Mouse (Mus musculus): ENCODE results near the gene Nckap5. TPM values are rescaled to one million over a fixed set of nuclear protein-coding genes. Genes with fewer than 3 reads are reported as not detected.

The Nckap5 gene
- 4.1 and 4.8 TPM in 2 replicates for polyA plus RNA-seq (2015; fragmentation: Nextera tagmentation; extraction: Ambion mirVana)

- no peaks in the 10 kb centered on the region for H3K9me3 ChIP-seq (replicated peaks; ENCODE audit: control insufficient read depth, low read length)
- WGBS, result 1% methylated on average over 35 of the region's 35 CpGs
- peak; percentile 71 for ATAC-seq (ENCODE audit: insufficient read depth, low FRiP score)
- H3K4me2 ChIP-seq (ENCODE audit: low read depth, low read length), result peak within 1 kb of the TSS; percentile 51
- 0 out of 2 replicates have a peak within 1 kb of the TSS, but pooled peaks have one; percentile 23 for H3K27ac ChIP-seq (ENCODE audit: low read length)
- H3K9ac ChIP-seq (ENCODE audit: low read length), result peak within 1 kb of the TSS; percentile 2
- no peaks in the 10 kb centered on the region for H3K27me3 ChIP-seq (ENCODE audit: control insufficient read depth, insufficient read depth, low read length)
- H3K36me3 ChIP-seq (ENCODE audit: control insufficient read depth, insufficient read depth, low read length), result no peaks in the 10 kb centered on the region
- H3K4me1 ChIP-seq (ENCODE audit: control insufficient read depth, insufficient read depth, low read length), result 0 out of 2 replicates have a peak, but pooled peaks cover 6% of the 10 kb centered on the region
- H3K4me3 ChIP-seq (replicated peaks; ENCODE audit: low read length), result peak within 1 kb of the TSS; percentile 33
Measured at GRCm38 (mm10) chr1:126830031-126830927, at the start of gene Nckap5. Gene Nckap5, minus strand, starts transcription at chr1:126830799.

DNA sequence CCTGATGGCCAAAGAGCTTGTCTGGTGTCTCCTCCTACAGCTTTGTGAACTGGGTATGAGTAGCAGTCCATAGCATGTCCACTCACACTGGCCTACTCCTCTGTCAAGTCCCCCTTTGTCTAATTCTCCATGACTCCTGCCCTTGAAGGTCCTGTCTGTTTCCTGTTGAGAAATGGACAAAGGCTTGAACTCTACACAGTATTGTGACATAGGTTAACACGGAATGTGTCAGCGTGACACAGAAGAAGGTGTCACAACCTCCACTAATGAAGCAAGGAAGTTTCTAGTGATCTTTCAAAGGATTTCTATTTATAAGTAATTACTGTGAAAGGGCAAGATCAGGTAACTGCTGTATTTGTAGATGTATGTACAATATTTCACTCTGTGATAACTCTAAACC lies 46.9 kb upstream of the Nckap5 start:
- H3K27me3 ChIP-seq (ENCODE audit: control insufficient read depth, insufficient read depth, low read length), result no peaks in the 10 kb centered on the region
- no peaks in the 10 kb centered on the region for H3K4me1 ChIP-seq (ENCODE audit: control insufficient read depth, insufficient read depth, low read length)
- no peak overlapping the region for H3K9ac ChIP-seq (ENCODE audit: low read length)
- no peak overlapping the region for H3K4me3 ChIP-seq (replicated peaks; ENCODE audit: low read length)
- no peaks in the 10 kb centered on the region for H3K9me3 ChIP-seq (replicated peaks; ENCODE audit: control insufficient read depth, low read length)
- no peak overlapping the region for H3K27ac ChIP-seq (ENCODE audit: low read length)
- H3K4me2 ChIP-seq (ENCODE audit: low read depth, low read length), result no peak overlapping the region
- WGBS, result 92% methylated on average over 2 of the region's 2 CpGs
- no peaks in the 10 kb centered on the region for H3K36me3 ChIP-seq (ENCODE audit: control insufficient read depth, insufficient read depth, low read length)
- no peak for ATAC-seq (ENCODE audit: insufficient read depth, low FRiP score)

DNA sequence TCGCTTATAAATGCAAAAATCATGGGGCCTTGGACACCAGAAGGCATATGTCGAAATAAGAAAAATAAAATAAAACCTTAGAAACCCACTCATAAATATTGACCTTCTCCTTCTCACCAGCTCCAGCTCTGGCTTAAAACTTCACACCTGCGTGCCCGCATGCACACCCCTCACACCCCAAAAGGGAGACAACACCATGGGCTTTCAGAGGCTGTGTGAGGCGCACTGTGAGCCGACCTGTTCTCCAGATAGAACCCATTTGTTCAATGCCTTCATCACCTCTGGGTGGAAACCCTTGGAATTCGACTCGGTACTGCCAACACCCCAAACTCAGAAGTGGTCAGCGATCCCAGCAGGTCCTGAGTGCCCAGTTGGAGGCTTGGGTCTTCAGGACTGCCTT lies 37.8 kb upstream of the Nckap5 start:
- Histone ChIP-seq H3K9ac (ENCODE audit: low read length) (no peak overlapping the region), H3K36me3 (ENCODE audit: control insufficient read depth, insufficient read depth, low read length) (no peaks in the 10 kb centered on the region), H3K4me3 (replicated peaks; ENCODE audit: low read length) (no peak overlapping the region), H3K4me2 (ENCODE audit: low read depth, low read length) (no peak overlapping the region), H3K27ac (ENCODE audit: low read length) (no peak overlapping the region), H3K4me1 (ENCODE audit: control insufficient read depth, insufficient read depth, low read length) (no peaks in the 10 kb centered on the region), H3K27me3 (ENCODE audit: control insufficient read depth, insufficient read depth, low read length) (no peaks in the 10 kb centered on the region), H3K9me3 (replicated peaks; ENCODE audit: control insufficient read depth, low read length) (no peaks in the 10 kb centered on the region)
- no peak for ATAC-seq (ENCODE audit: insufficient read depth, low FRiP score)
- WGBS, result 75% methylated on average over 9 of the region's 9 CpGs

DNA sequence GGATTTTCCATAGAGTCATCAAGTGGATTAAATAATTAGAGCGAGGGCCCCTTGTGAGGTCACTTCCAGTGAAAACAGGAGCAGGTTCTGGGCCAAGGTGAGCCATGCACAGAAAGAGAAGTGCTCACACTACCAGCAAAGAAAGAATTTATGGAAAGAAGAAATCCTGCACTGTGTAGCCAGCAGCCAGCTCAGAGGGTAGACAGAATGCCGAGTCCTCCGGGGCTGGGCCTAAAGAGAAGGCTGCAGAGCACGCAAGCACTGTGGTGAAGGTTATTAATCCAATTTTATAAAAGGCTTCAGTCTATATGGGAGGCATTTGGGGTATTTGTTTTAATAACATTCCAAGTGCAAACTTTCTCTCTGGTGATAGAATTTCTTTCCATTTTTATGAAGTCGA lies 37.3 kb upstream of the Nckap5 start:
- H3K4me1 ChIP-seq (ENCODE audit: control insufficient read depth, insufficient read depth, low read length), result no peaks in the 10 kb centered on the region
- H3K9ac ChIP-seq (ENCODE audit: low read length), result no peak overlapping the region
- H3K9me3 ChIP-seq (replicated peaks; ENCODE audit: control insufficient read depth, low read length), result no peaks in the 10 kb centered on the region
- H3K27ac ChIP-seq (ENCODE audit: low read length), result no peak overlapping the region
- no peak for ATAC-seq (ENCODE audit: insufficient read depth, low FRiP score)
- H3K27me3 ChIP-seq (ENCODE audit: control insufficient read depth, insufficient read depth, low read length), result no peaks in the 10 kb centered on the region
- no peaks in the 10 kb centered on the region for H3K36me3 ChIP-seq (ENCODE audit: control insufficient read depth, insufficient read depth, low read length)
- H3K4me3 ChIP-seq (replicated peaks; ENCODE audit: low read length), result no peak overlapping the region
- 85% methylated on average over 5 of the region's 5 CpGs for WGBS
- H3K4me2 ChIP-seq (ENCODE audit: low read depth, low read length), result no peak overlapping the region

DNA sequence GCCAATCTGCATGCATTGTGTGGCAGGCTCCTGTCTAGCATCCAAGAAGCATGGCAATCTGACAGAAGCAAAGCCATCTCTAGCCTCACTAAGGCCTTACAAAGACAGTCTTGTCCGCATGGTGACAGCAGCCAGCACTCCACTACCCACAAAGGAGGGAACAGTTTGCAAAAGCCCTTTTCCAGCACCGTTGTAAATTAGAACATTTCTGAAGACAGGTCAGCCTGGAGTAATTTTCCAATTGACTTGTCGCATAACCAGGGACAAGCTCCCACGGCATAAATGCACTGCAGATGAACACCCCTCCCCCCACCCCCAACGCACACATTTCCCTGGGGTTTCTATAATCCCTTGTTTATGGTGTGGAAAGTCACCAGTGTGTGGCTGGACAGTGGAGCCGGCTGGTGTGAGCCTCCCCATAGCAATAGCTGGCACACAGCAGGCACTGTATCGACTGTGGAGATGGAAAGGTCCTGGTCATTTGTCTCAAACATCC lies 35.0 kb upstream of the Nckap5 start:
- Histone ChIP-seq H3K36me3 (ENCODE audit: control insufficient read depth, insufficient read depth, low read length) (no peaks in the 10 kb centered on the region), H3K4me2 (ENCODE audit: low read depth, low read length) (no peak overlapping the region), H3K4me1 (ENCODE audit: control insufficient read depth, insufficient read depth, low read length) (no peaks in the 10 kb centered on the region), H3K9ac (ENCODE audit: low read length) (no peak overlapping the region), H3K27me3 (ENCODE audit: control insufficient read depth, insufficient read depth, low read length) (no peaks in the 10 kb centered on the region), H3K27ac (ENCODE audit: low read length) (no peak overlapping the region), H3K4me3 (replicated peaks; ENCODE audit: low read length) (no peak overlapping the region), H3K9me3 (replicated peaks; ENCODE audit: control insufficient read depth, low read length) (no peaks in the 10 kb centered on the region)
- ATAC-seq (ENCODE audit: insufficient read depth, low FRiP score), result no peak
- 53% methylated on average over 7 of the region's 7 CpGs for WGBS

- Histone ChIP-seq H3K4me3 (replicated peaks; ENCODE audit: low read length) (no peak overlapping the region), H3K27me3 (ENCODE audit: control insufficient read depth, insufficient read depth, low read length) (no peaks in the 10 kb centered on the region), H3K27ac (ENCODE audit: low read length) (no peak overlapping the region), H3K9ac (ENCODE audit: low read length) (no peak overlapping the region), H3K4me2 (ENCODE audit: low read depth, low read length) (no peak overlapping the region), H3K9me3 (replicated peaks; ENCODE audit: control insufficient read depth, low read length) (no peaks in the 10 kb centered on the region), H3K36me3 (ENCODE audit: control insufficient read depth, insufficient read depth, low read length) (no peaks in the 10 kb centered on the region), H3K4me1 (ENCODE audit: control insufficient read depth, insufficient read depth, low read length) (no peaks in the 10 kb centered on the region)
- no peak for ATAC-seq (ENCODE audit: insufficient read depth, low FRiP score)
- WGBS, result 60% methylated on average over 3 of the region's 3 CpGs
Measured at GRCm38 (mm10) chr1:126861816-126862215, 31.2 kb upstream of the Nckap5 start.

DNA sequence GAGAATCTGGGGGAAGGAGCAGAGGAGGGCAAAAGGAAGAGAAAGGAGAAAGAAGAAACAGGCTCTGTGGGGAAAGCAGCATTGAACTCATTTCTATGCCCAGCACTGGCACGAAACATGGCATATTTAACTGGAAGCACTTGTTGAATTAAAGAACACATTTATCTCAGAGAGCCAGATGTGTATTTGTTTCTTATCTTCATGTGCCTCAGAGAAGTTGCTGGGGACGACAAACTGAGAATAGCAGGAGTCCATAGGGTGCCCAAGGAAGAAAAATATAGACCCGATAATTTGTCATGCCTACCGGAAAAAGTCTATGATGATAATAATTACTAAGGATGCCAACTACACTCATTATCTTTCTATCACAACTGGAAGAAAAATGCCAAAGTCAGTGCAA lies 29.9 kb upstream of the Nckap5 start:
- no peaks in the 10 kb centered on the region for H3K36me3 ChIP-seq (ENCODE audit: control insufficient read depth, insufficient read depth, low read length)
- no peaks in the 10 kb centered on the region for H3K9me3 ChIP-seq (replicated peaks; ENCODE audit: control insufficient read depth, low read length)
- H3K4me3 ChIP-seq (replicated peaks; ENCODE audit: low read length), result no peak overlapping the region
- WGBS, result 84% methylated on average over 4 of the region's 4 CpGs
- H3K9ac ChIP-seq (ENCODE audit: low read length), result no peak overlapping the region
- H3K27ac ChIP-seq (ENCODE audit: low read length), result no peak overlapping the region
- no peak overlapping the region for H3K4me2 ChIP-seq (ENCODE audit: low read depth, low read length)
- ATAC-seq (ENCODE audit: insufficient read depth, low FRiP score), result no peak
- H3K4me1 ChIP-seq (ENCODE audit: control insufficient read depth, insufficient read depth, low read length), result no peaks in the 10 kb centered on the region
- H3K27me3 ChIP-seq (ENCODE audit: control insufficient read depth, insufficient read depth, low read length), result no peaks in the 10 kb centered on the region

- Histone ChIP-seq H3K4me1 (ENCODE audit: control insufficient read depth, insufficient read depth, low read length) (no peaks in the 10 kb centered on the region), H3K9me3 (replicated peaks; ENCODE audit: control insufficient read depth, low read length) (no peaks in the 10 kb centered on the region), H3K9ac (ENCODE audit: low read length) (no peak overlapping the region), H3K4me2 (ENCODE audit: low read depth, low read length) (no peak overlapping the region), H3K27ac (ENCODE audit: low read length) (no peak overlapping the region), H3K36me3 (ENCODE audit: control insufficient read depth, insufficient read depth, low read length) (no peaks in the 10 kb centered on the region), H3K4me3 (replicated peaks; ENCODE audit: low read length) (no peak overlapping the region), H3K27me3 (ENCODE audit: control insufficient read depth, insufficient read depth, low read length) (no peaks in the 10 kb centered on the region)
- WGBS, result 23% methylated on average over 6 of the region's 6 CpGs
- no peak for ATAC-seq (ENCODE audit: insufficient read depth, low FRiP score)
Measured at GRCm38 (mm10) chr1:126849481-126849880, 18.9 kb upstream of the Nckap5 start.

- Histone ChIP-seq H3K27ac (ENCODE audit: low read length) (no peak overlapping the region), H3K4me3 (replicated peaks; ENCODE audit: low read length) (no peak overlapping the region), H3K9ac (ENCODE audit: low read length) (no peak overlapping the region), H3K9me3 (replicated peaks; ENCODE audit: control insufficient read depth, low read length) (no peaks in the 10 kb centered on the region), H3K4me2 (ENCODE audit: low read depth, low read length) (no peak overlapping the region), H3K36me3 (ENCODE audit: control insufficient read depth, insufficient read depth, low read length) (no peaks in the 10 kb centered on the region), H3K27me3 (ENCODE audit: control insufficient read depth, insufficient read depth, low read length) (no peaks in the 10 kb centered on the region), H3K4me1 (ENCODE audit: control insufficient read depth, insufficient read depth, low read length) (no peaks in the 10 kb centered on the region)
- 63% methylated on average over 4 of the region's 4 CpGs for WGBS
- no peak for ATAC-seq (ENCODE audit: insufficient read depth, low FRiP score)
Measured at GRCm38 (mm10) chr1:126846317-126846716, 15.7 kb upstream of the Nckap5 start.

Data from stomach, embryonic 16.5 days (tissue).